Mouse (Mus musculus) pancreas, adult 10 weeks (tissue): ENCODE data around the gene Larp1. TPM values are rescaled to one million over a fixed set of nuclear protein-coding genes. Genes with fewer than 3 reads are reported as not detected.

ENCODE experiments used
- polyA plus RNA-seq: library from polyadenylated mRNA; stranded (reverse); fragments of 350-450 nt; fragmentation: Illumina TruSeq; extraction: RNeasy Lipid Tissue Mini Kit (QIAGEN cat#74804); gene quantifications from one replicate; pipeline ENCODE4 v1.2.3, GENCODE M21; 2015; ENCODE audit warnings: low read depth, low replicate concordance; ENCODE audit not compliant: insufficient read depth

Larp1 gene
- 25.3 TPM for polyA plus RNA-seq

DNA sequence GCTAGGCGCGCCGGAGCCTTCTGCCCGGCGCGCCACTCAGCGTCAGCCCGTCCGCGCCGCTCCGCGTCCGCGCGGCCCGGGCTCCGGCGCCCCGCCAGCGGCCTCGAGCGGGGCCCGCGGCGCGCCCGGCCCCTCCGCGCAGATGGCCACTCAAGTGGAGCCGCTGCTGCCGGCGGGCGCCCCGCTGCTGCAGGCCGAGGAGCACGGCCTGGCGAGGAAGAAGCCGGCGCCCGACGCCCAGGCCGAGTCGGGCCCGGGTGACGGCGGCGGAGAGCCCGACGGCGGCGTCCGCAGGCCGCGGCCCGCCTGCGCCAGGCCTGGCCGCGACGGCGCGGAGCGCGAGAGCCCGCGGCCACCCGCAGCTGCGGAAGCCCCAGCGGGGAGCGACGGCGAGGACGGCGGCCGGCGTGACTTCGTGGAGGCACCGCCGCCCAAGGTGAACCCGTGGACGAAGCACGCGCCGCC is at the start of gene Larp1:
Larp1 (plus strand) TSS at position 14 of the 465 bp plus-strand sequence.

DNA sequence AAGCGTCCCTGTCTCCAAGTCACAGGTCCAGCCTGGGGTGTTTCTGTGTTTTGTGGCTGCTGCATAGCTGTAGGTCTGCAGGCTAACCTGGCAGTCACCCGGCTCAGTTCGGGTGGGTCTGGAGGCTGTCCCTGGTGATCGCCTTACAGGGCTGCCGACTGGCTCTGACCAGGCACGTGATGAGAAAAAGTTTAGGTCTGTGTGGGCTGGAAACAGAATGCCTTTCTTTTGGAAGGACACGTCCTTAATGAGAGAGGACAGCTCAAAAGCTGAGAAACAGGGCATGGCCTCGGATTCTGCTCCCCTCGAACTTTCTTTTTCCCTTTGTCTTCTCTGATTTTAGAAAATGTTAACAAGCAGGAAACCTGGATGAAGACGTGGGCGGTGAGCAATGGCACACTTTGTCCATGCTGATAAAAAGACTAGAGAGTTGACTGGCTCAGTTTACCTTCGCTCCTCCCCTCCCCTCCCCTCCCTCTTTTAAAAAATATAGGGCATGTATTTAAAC is 84.2 kb downstream of the Larp1 start, which contains the start of gene Gm12248:
Gm12248 (minus strand) TSS at position 114 of the 508 bp plus-strand sequence.

GRCm38 (mm10) chr11:58103697-58104306 is 94.9 kb downstream of the Larp1 start, which contains the start of gene Cnot8:
Gene Cnot8 (plus strand): TSS chr11:58104153.

Other genes starting within 250 kb of the Larp1 start
- gene Sap30l, start 207.4 kb upstream of the Larp1 start, polyA plus RNA-seq, result 9.8 TPM
- gene Hand1, start 176.2 kb upstream of the Larp1 start, polyA plus RNA-seq, result not detected
- not detected for gene Gm12248, start 84.1 kb downstream of the Larp1 start, polyA plus RNA-seq
- 18.3 TPM for gene Cnot8, start 95.1 kb downstream of the Larp1 start, polyA plus RNA-seq
- gene Gemin5, start 159.5 kb downstream of the Larp1 start, polyA plus RNA-seq, result 1.6 TPM
- 8.8 TPM for gene Mrpl22, start 162.6 kb downstream of the Larp1 start, polyA plus RNA-seq
- gene Igtp, start 190.5 kb downstream of the Larp1 start, polyA plus RNA-seq, result 8.3 TPM
- 6.7 TPM for gene Irgm2, start 190.6 kb downstream of the Larp1 start, polyA plus RNA-seq